Mouse (Mus musculus): ENCODE measurements around the gene Epx.
"Not testable (repeated sequence)": the region's sequence is repeated elsewhere in the genome, so short reads cannot be mapped to it uniquely, and the experiment has no call there.

Epx gene

DNA sequence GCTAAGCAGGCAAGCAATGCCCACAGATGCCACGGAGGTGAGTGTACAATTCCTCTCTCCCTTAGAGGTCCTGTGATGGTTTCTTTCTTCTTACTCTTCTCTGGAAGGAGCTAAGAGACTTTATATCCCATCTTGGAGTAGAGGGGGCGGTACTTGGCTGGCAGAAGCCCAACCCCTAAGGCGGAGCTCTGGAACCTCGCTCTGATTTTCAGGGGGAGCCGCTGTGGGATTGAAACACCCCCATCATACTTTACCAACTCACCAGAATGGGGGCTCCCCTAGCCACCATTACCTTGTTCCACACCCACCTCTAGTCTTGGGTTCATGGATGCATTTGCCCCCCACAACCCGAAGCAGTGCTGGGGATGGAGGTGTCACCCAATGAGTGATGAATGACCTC lies at the start of gene Epx:
TSS of gene Epx (minus strand) at position 101 of the 400 bp plus-strand sequence.
- in situ Hi-C loops (cut with MboI; ENCODE audit: low sequenced_read_pairs): no loop called here

DNA sequence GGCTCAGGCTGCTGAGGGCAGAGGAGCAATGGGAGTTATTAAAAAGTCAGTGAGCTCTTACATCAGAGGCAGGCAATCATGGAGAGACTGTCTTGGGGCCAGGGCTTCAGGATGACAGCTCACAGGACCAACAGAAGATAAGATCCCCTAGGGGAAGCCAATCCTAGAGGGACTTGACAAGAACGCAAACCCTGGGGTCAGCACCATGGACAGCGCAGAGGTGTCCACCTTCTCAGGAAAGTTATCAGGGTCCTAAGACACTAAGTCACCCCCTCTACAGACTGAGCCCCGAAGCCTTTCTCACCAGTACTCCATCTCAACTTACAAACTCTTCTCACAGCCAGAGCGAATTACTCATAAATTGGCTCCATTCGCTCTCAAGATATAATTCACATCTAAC lies 45.6 kb upstream of the Epx start, which contains the start of gene Olfr464:
TSS of gene Olfr464 (minus strand) at position 2 of the 400 bp plus-strand sequence.
- in situ Hi-C loops (cut with MboI; ENCODE audit: low sequenced_read_pairs): no loop called here

DNA sequence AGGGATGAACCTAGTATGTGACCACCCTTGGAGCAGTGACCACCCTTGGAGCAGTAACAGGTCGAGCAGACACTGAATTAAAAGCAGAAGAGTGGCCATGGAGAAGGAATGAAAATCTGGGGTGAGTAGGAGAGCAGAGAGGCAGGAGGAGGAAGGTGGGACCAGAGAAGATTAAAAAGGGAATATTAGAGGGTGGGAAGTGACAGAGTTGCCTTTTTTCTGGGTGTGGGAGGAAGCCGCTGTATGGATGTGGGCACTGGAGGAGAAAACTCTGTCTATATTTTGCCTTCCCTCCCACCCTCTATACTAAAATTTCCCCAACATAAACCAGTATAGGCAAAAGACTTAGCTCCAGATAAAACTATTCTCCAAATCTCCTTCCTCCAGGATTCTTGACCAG lies 45.0 kb upstream of the Epx start:
- in situ Hi-C loops (cut with MboI; ENCODE audit: low sequenced_read_pairs): no loop called here

DNA sequence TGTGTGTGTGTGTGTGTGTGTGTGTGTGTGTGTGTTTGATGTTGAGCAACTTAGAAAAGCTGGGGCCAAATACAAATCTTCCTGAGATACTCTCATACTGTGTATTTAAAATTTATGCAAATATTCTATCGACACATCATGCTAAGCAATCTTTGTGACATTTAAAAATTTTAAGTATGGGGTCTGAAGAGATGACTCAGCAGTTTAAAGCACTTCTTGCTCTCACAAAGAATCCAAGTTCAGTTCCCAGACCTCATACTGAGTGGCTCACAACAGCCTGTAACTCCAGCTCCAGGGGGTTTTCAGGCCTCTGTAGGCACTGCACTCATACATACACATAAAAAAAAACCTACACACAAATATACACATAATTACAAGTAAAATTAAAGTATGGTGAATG lies 40.7 kb upstream of the Epx start:
- in situ Hi-C loops (cut with MboI; ENCODE audit: low sequenced_read_pairs): no loop called here

DNA sequence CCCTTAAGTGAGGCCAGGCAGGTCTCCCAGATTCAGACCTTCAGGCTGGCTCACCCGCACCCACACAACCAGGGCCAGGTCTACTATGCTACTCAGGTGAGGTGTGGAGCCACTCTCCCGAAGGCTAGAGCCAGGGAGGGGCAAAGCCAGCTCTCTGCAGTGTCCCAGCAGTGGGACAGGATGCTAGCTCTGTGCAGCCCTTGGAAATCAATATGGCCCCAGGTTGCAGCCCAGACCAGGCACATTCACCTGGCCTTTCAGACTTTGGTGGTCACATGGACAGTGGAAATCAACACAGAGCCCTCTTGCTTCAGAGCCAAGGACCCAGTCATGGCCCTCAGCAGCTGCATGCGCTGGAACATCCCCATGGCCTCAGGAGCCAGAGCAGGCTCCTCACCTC lies 29.0 kb upstream of the Epx start:
- in situ Hi-C loops (cut with MboI; ENCODE audit: low sequenced_read_pairs): no loop called here

DNA sequence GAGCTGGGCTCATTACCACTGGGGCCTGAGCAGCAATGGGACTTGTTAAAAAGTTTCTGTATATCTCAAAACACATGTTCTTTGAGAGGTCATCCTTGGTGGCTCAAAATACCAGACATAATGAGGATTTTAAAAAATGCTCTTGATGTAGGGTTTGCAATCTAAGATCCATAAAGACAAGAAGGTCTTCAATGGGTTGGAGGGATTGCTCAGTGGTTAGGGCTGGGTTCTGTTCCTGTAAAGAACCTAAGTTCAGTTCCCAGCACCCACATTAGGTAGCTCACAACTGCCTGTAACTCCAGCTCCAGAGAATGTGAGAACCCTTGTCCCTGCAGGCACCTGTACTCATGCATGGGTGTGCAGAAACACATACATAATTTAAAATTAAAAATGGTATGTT lies 22.0 kb upstream of the Epx start, which contains the start of gene Olfr463:
TSS of gene Olfr463 (minus strand) at position 101 of the 400 bp plus-strand sequence.
- in situ Hi-C loops (cut with MboI; ENCODE audit: low sequenced_read_pairs): no loop called here

DNA sequence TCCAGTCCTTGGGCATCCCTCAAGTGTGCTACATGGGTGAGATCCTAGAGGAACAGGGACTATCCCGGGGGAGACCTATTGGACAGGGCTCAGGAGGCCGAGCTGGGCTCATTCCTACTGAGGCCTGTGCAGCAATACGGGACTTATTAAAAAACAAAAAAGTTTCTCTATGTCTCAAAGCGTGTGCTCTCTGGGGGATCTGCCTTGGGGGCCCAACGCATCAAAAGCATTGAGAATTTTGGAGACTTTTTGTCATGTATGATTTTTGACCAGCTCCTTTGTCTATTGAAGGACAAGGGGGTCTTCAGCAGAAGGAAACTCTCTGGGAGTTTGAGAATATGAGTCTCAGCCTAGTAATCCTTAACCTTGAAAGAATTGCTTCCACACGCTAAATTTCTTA lies 16.8 kb upstream of the Epx start, which contains the start of gene Olfr462:
TSS of gene Olfr462 (minus strand) at position 101 of the 400 bp plus-strand sequence.
- in situ Hi-C loops (cut with MboI; ENCODE audit: low sequenced_read_pairs): no loop called here

DNA sequence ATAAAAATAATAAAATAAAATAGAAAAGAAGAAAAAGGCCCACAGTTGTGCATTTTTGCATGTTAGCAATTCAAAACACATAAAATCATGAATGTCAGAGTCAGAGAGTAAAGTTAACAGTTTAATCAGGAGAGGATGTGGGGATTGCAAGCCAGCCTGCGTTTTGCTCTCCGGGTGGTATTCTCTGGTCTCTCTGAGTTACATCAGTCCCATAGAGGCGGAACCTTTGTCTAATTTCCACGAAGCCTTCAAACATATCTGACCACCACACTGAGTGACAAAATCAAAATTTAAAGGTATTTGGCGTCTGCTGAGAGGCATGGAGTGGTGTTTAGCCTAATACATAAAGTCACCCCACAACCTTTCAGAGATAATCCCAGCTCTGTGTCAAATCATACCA lies 9.5 kb upstream of the Epx start:
- in situ Hi-C loops (cut with MboI; ENCODE audit: low sequenced_read_pairs): no loop called here

DNA sequence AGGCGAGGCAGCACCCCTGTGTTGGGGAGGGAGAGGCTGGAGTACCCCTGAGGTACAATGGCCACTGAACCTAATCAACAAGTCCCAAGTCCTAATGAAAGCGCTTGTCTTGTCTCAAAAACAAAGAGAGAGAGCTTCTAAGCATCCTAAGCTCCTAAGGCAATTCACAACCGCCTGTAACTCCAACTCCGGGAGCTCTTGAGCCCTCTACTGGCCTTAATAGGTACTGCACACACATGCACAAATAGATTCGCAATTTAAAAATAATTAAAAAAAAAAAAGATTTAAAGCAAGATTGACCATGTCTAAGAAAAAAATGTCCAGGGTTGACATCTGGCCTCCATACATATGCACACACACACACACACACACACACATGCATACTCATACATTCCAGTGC lies 8.2 kb upstream of the Epx start:
- in situ Hi-C loops (cut with MboI; ENCODE audit: low sequenced_read_pairs): no loop called here

DNA sequence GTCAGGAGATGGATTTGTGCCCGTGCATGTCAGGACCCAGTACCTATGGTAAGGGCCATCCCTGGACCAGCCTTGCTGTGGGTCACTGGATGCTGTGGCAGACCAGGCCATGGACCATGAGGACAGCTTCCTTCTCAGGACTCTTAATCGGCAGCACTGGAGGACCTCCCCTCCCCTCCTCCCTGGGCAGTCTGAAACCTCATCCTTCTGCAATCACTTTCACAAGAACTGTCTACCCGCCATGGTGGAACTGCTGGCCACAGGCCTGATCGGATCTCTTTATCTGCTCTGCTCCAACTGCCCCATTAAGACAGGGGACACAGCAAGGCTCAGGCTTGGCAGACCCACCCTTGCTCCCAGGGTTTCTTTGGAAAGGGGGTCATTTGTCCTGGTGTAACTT lies 6.4 kb upstream of the Epx start:
- in situ Hi-C loops (cut with MboI; ENCODE audit: low sequenced_read_pairs): no loop called here

DNA sequence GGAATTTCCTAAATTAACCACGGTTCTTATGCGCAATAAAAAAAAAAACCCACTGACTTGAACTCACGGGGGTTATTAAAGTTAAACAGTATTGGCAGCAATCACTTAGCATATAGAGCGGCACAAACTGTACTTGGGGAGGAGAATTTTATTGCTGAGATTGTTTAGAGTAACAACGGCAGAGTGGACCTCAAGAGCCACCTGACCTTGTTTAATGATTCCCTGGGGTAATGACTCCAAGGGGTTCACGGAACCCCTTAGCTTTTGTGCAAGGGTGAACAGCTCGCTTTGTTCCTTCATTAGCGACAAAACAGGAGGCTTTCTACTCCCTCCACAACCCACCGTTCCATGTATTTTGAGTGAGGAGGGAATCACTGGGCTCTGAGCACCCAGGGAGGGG lies 4.5 kb upstream of the Epx start:
- in situ Hi-C loops (cut with MboI; ENCODE audit: low sequenced_read_pairs): no loop called here

DNA sequence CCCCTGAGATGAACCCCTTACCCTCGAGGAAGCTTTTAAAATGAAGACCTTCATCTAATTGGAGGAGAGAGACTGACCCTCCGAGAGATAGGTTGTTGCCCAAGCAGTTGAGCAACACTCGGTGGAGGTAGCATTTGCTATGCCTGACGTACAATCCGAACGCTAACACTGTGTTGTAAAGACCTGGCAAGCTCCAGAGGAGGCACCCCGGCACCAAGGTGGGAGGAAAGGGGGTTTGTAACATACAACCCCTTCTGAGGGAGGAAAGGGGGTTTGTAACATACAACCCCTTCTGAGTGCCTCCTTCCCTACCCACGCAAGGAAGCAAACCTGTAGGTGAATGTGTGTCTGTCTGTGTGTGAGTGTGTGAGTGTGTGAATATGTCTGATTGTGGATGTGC lies 3.6 kb downstream of the Epx start:
- in situ Hi-C loops (cut with MboI; ENCODE audit: low sequenced_read_pairs): no loop called here

DNA sequence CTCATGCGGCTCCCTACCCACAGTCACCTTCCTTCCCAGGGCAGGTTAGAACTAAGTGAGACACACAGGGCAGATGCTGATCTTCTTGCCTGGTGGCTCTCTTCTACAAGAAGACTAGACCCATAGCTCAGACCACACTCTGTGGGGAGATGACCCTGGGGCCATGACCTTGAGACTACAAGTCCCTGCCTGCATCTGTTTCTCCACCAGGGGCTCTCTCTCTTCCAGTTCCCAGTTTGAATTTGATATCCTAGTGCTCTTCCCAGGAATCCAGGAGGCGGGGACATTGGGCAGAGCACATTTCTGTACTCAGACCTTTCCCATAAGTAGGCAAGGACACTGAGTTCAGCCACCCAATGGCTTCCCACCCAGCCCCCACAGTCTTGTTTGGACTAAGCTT lies 5.2 kb downstream of the Epx start:
- in situ Hi-C loops (cut with MboI; ENCODE audit: low sequenced_read_pairs): no loop called here

DNA sequence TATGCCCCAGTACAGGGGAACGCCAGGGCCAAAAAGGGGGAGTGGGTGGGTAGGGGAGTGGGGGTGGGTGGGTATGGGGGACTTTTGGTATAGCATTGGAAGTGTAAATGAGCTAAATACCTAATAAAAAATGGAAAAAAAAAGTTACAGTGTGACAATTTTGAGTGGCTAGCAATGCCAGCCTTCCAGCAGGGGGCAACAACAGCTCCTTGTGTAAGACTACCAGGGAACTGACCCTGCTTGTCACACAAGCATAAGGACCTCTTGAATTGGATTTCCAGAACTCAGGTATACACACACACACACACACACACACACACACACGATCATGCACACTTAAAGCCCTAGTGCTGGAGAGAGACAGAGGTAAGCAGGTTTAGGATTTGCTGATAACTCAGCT lies 8.4 kb downstream of the Epx start:
- in situ Hi-C loops (cut with MboI; ENCODE audit: low sequenced_read_pairs): not testable (repeated sequence)

DNA sequence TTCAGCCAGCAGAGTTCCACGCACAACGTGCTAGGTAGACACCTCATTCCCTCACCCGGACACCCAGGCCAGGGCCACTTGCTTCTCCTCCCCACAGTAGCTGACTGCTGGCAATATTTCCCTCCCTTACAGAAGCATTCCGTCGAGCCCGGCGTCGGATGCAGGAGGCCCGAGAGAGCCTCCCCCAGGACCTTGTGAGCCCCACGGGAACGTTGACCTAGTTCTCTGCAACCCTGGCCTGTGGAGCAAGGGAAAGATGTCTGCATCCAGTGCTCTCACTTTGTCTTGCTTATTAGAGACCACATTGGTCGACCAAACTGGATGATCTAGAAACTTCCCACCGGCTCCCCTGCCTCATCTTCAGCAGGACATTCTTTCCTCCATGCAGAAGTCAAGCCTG lies 12.5 kb downstream of the Epx start:
- in situ Hi-C loops (cut with MboI; ENCODE audit: low sequenced_read_pairs): no loop called here

DNA sequence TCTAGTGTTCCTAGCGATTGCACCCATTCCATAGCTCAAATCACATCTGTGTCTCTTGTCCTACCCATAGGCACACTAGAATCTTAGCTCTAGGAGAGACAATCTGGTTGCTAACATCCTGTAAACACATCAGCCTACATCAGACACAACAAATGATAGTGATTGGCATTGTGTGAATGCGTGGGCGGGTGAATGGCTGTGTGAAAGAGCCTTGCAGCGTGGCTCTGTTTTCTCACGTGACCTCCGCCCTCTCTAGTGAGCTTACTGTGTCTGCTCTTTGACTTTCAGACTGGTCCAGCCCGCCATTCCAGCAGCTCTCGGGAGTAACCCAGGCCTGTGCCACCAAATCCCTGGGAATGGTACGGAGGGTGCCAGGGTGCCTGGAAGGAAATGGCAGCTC lies 14.9 kb downstream of the Epx start:
- in situ Hi-C loops (cut with MboI; ENCODE audit: low sequenced_read_pairs): no loop called here

DNA sequence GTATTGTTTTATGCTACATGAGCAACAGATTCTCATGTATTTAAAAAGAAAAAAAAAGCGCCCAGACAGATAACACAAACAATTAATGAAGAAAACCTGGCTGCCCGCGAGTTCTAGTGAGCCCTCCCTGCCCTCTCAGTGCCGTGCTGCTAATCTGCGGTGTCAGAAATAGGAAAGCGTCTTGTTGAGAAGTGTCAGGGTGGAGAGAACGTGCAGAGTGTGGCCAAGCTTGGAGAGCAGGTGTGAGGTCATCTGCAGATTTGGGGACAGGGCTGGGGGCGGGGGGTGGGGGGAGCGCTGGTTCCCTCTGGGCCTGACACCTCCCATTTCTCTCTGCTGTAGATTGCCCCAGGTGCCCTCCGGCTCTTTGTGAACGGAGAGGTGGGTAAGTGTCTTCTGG lies 16.1 kb downstream of the Epx start:
- in situ Hi-C loops (cut with MboI; ENCODE audit: low sequenced_read_pairs): no loop called here

DNA sequence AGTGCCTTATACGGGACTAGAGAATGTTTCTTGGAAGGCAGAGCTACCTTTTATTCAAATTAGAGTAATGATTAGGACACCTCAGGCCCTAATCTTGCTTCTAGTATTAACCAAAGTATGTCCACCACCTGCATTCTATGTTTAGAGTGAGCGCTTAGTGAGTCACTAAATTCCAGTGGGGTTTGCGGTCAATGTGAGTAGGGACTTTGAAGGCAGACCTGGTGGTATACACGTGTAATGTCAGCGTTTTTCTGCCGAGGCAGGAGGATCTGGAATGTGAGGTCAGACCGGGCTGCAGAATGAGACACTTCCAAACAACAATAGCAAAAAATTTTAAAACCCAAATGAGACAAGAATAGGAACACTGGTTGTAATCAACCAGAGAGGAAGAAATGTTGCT lies 20.8 kb downstream of the Epx start:
- in situ Hi-C loops (cut with MboI; ENCODE audit: low sequenced_read_pairs): no loop called here

DNA sequence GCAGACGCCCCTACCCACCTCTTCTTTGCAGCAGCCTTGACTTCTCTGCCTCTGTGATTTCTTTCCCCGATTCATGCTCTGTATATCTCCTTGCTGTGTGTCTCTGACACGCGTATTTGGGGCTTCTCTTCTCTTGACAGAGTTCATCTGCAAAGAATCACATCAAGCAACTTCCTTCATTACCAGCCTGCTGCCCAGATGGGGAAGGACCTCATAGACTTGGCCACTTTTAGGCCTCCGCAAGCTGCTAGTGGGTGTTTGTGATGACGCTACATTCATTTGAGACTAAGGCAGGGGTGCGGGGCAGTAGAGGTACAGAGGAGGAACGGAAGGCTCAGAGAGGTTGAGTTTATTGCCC lies 21.8 kb downstream of the Epx start:
- in situ Hi-C loops (cut with MboI; ENCODE audit: low sequenced_read_pairs): no loop called here

DNA sequence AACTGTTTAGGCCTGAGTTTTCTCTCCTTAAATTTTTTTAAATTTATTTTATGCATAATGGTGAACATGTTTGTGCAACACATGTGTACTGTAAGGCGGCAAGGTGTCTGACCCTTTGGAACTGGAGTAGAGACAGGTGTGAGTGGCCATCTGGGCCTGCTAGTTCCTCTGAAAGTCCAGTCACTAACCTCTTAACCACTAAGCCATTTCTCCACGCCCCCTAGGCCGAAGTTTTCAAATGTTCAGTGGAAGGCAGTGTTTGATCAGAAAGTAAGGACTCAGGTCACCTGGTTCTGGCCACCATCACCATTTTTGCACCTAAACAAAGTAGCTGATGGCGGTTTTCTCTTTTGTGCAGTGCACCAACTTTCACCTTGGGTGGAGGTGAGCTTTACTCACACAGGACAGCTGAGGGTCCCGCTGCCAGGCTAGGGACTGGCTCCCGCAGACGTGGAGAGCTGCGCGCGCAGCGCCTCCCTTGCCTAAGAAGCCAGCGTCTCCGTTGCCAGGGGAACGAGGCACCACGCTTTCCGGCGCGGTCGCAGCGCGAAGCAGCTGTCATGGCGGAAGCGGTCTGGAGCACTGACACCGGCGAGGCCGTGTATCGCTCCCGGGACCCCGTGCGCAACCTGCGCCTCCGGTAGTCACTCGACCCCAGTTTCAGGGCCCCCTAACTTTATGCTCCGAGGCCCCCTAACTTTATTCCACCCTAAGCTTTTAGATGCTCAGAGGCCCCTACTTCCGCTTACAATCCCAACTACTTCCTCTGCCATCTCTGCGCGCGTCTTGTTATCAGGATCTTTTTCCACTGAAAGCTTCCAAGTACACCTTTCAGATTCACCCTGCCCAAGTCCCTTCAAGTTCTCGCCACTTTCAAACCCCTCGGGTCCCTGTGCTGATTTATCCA lies 22.4 kb downstream of the Epx start, which contains the start of gene Mks1:
TSS of gene Mks1 (plus strand) at position 526 of the 907 bp plus-strand sequence.
- in situ Hi-C loops (cut with MboI; ENCODE audit: low sequenced_read_pairs): no loop called here

DNA sequence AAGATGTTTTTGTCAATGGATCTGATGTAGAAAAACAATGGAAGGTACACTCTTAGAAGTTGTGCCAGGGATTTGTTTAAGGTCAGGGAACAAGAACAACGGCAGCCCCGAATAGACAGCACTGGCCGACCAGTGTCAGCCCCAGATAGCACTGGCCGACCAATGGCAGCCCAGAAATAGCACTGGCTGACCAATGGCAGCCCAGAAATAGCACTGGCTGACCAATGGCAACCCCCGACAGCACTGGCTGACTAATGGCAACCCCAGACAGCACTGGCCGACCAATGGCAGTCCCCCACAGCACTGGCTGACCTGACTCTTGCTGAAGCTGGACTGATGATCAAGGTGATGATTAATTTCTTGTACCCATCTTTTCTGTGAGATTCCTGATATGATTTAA lies 27.5 kb downstream of the Epx start:
- in situ Hi-C loops (cut with MboI; ENCODE audit: low sequenced_read_pairs): no loop called here

DNA sequence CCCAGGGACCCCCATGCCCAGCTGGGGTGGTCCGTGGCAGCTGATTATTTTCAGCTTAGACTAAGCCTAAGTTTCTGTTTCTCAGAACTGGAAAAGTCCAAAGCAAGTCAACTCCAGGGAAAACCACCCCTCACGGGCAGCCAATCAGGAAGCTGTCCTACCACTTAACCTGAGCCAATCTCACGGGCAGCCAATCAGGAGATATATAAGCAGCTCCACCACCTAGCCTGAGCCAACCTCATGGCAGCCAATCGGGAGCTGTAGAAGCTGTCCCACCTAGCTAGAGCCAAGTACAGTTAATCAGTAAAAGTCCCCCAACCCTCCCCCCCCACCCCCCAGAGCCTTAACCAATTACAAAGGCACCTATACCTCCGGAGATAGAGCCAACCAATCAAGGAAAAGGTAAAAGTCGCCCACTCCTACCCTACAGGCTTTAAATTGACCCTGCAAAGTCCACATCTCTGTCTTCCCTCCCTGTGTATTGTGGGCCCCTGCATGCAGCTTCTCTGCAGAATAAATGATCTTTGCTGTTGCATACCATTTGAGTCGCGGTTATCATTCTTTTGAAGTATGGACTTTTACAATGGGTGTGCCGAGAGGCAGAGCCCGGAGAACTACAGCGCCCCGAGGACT lies 28.3 kb downstream of the Epx start:
- in situ Hi-C loops (cut with MboI; ENCODE audit: low sequenced_read_pairs): no loop called here
